Mouse (Mus musculus): ENCODE results near the gene Itk.
"Not testable (repeated sequence)": the region's sequence is repeated elsewhere in the genome, so short reads cannot be mapped to it uniquely, and the experiment has no call there.

Itk gene

GRCm38 (mm10) chr11:46389336-46390117 is at the start of gene Itk:
Gene Itk, minus strand, starts transcription at chr11:46389515.
- DNase-seq (ENCODE audit: low spot score in 2 of 2), result no peak

GRCm38 (mm10) chr11:46437459-46438000 is 48.2 kb upstream of the Itk start:
- no peak for DNase-seq (ENCODE audit: low spot score in 2 of 2)

GRCm38 (mm10) chr11:46436760-46437458 is 47.6 kb upstream of the Itk start, which contains the start of gene Med7:
Gene Med7, plus strand, starts transcription at chr11:46436925.
- DNase-seq (ENCODE audit: low spot score in 2 of 2), result peak; percentile 85 to 89

GRCm38 (mm10) chr11:46435363-46435762 is 46.0 kb upstream of the Itk start:
- DNase-seq (ENCODE audit: low spot score in 2 of 2), result no peak

- peak; percentile 49 to 74 for DNase-seq (ENCODE audit: low spot score in 2 of 2)
These were observed 41.8 kb upstream of the Itk start for GRCm38 (mm10) chr11:46431129-46431528.

- DNase-seq (ENCODE audit: low spot score in 2 of 2), result no peak
These were observed 40.8 kb upstream of the Itk start for GRCm38 (mm10) chr11:46430123-46430522.

GRCm38 (mm10) chr11:46428131-46428530 is 38.8 kb upstream of the Itk start:
- DNase-seq (ENCODE audit: low spot score in 2 of 2), result not testable (repeated sequence)

GRCm38 (mm10) chr11:46421086-46421888 is 32.0 kb upstream of the Itk start:
- DNase-seq (ENCODE audit: low spot score in 2 of 2), result no peak

- DNase-seq (ENCODE audit: low spot score in 2 of 2), result no peak
These were observed 29.5 kb upstream of the Itk start for GRCm38 (mm10) chr11:46418860-46419259.

- no peak for DNase-seq (ENCODE audit: low spot score in 2 of 2)
These were observed 29.1 kb upstream of the Itk start for GRCm38 (mm10) chr11:46418438-46418837.

GRCm38 (mm10) chr11:46410018-46410563 is 20.8 kb upstream of the Itk start:
- DNase-seq (ENCODE audit: low spot score in 2 of 2), result no peak

- no peak for DNase-seq (ENCODE audit: low spot score in 2 of 2)
These were observed 17.4 kb upstream of the Itk start for GRCm38 (mm10) chr11:46406721-46407120.

- no peak for DNase-seq (ENCODE audit: low spot score in 2 of 2)
These were observed 15.7 kb upstream of the Itk start for GRCm38 (mm10) chr11:46404986-46405385.

- no peak for DNase-seq (ENCODE audit: low spot score in 2 of 2)
These were observed 12.2 kb upstream of the Itk start for GRCm38 (mm10) chr11:46401555-46401954.

- no peak for DNase-seq (ENCODE audit: low spot score in 2 of 2)
These were observed 9.6 kb upstream of the Itk start for GRCm38 (mm10) chr11:46398933-46399383.

- DNase-seq (ENCODE audit: low spot score in 2 of 2), result no peak
These were observed 9.2 kb upstream of the Itk start for GRCm38 (mm10) chr11:46398473-46398872.

GRCm38 (mm10) chr11:46397900-46398299 is 8.6 kb upstream of the Itk start:
- no peak for DNase-seq (ENCODE audit: low spot score in 2 of 2)

- DNase-seq (ENCODE audit: low spot score in 2 of 2), result no peak
These were observed 7.5 kb upstream of the Itk start for GRCm38 (mm10) chr11:46396860-46397179.

- no peak for DNase-seq (ENCODE audit: low spot score in 2 of 2)
These were observed 7.0 kb upstream of the Itk start, which contains the start of gene Fam71b for GRCm38 (mm10) chr11:46396167-46396859. Gene Fam71b, plus strand, starts transcription at chr11:46396559.

GRCm38 (mm10) chr11:46395698-46396097 is 6.4 kb upstream of the Itk start:
- DNase-seq (ENCODE audit: low spot score in 2 of 2), result no peak

- no peak for DNase-seq (ENCODE audit: low spot score in 2 of 2)
These were observed 5.8 kb upstream of the Itk start for GRCm38 (mm10) chr11:46395088-46395487.

Data from frontal cortex, postnatal 25 days (tissue).